Mouse (Mus musculus): ENCODE measurements around the gene Aplnr.

GRCm38 (mm10) chr2:85139393-85139792, 3.4 kb downstream of the Aplnr start:
- TF ChIP-seq CTCF (IDR thresholded peaks at IDR 0.05; ENCODE audit: control insufficient read depth, insufficient read depth, insufficient read length) (no peak), FOSL1 (IDR thresholded peaks at IDR 0.05; ENCODE audit: insufficient read depth, low read length, poor library complexity, severe bottlenecking) (no peak), MYOD1 (IDR thresholded peaks at IDR 0.05; ENCODE audit: control insufficient read depth, insufficient read length, low read depth) (no peak)
